Mouse (Mus musculus): ENCODE results near the gene Git2. TPM values are rescaled to one million over a fixed set of nuclear protein-coding genes. Genes with fewer than 3 reads are reported as not detected.
A peak's percentile ranks its signal among the peaks of the same experiment; 100 is the strongest.

Git2 gene
- polyA plus RNA-seq, 1 experiment from 2014 or later = 40.1 TPM

DNA sequence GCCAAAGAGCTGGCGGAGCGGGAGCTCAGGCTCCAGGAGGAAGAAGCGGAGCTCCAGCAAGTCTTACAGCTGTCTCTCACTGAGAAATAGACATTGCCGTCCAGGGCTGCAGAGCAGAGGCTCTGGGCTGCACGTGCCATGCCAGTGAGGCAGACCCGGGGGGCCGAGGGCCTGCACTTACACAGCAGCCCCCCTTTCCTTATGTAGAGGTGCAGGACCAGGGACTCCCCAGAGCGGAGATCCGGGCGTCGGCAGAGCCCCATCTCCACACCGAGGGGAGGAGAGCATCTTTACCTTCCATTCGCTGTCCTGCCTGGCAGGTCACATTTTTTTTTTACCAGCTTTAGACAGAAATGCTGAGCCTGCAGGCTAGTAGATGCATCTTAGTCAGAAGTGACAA lies 29.0 kb upstream of the Git2 start:
- H3K4me3 ChIP-seq (ENCODE audit: low read depth, low read length) = no peak overlapping the region
- H3K4me2 ChIP-seq (ENCODE audit: low read depth, low read length) = no peak overlapping the region
- H3K9me3 ChIP-seq (ENCODE audit: control insufficient read depth, low read length) = no peaks in the 10 kb centered on the region
- H3K4me1 ChIP-seq (ENCODE audit: control insufficient read depth, insufficient read depth, low read length) = no peaks in the 10 kb centered on the region; the same call in 1 of the 2 replicates
- H3K9ac ChIP-seq (ENCODE audit: low read depth, low read length) = no peak overlapping the region
- no peak for DNase-seq (ENCODE audit: low spot score)
- H3K36me3 ChIP-seq (ENCODE audit: control insufficient read depth, insufficient read depth, low read length) = peaks cover 77% of the 10 kb centered on the region
- no peak overlapping the region for H3K27ac ChIP-seq (replicated peaks; ENCODE audit: low read depth, low read length)
- H3K27me3 ChIP-seq (replicated peaks; ENCODE audit: control insufficient read depth, insufficient read depth, low read length) = no peaks in the 10 kb centered on the region
- 89% methylated on average over 13 of the region's 13 CpGs for WGBS
- no peak for ATAC-seq (ENCODE audit: low read depth)

DNA sequence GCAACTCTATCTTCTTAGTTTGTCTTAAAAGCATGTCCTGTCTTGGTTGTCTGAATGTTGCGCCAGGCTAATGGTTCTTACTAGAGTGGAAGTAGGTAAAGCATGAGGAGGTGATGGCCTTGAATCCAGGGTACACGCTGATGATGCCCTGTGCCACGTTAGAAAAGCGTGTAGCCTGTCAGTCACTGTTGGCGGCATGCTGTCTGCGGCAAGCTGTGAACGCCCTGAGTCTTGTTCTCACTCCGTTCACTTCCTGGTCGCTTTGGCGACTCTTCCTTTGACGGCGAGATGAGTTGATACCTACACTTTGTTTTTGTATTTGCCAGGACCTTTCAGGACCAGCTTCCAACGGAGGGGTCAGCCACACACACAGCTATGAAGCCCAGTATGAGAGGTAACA lies 27.9 kb upstream of the Git2 start:
- H3K27me3 ChIP-seq (replicated peaks; ENCODE audit: control insufficient read depth, insufficient read depth, low read length) = no peaks in the 10 kb centered on the region
- H3K4me1 ChIP-seq (ENCODE audit: control insufficient read depth, insufficient read depth, low read length) = no peaks in the 10 kb centered on the region; the same call in 1 of the 2 replicates
- DNase-seq (ENCODE audit: low spot score) (no peak), ATAC-seq (ENCODE audit: low read depth) (no peak)
- 85% methylated on average over 13 of the region's 13 CpGs for WGBS
- no peak overlapping the region for H3K9ac ChIP-seq (ENCODE audit: low read depth, low read length)
- H3K27ac ChIP-seq (replicated peaks; ENCODE audit: low read depth, low read length) = no peak overlapping the region
- peaks cover 77% of the 10 kb centered on the region for H3K36me3 ChIP-seq (ENCODE audit: control insufficient read depth, insufficient read depth, low read length)
- H3K4me3 ChIP-seq (ENCODE audit: low read depth, low read length) = no peak overlapping the region
- H3K9me3 ChIP-seq (ENCODE audit: control insufficient read depth, low read length) = no peaks in the 10 kb centered on the region
- H3K4me2 ChIP-seq (ENCODE audit: low read depth, low read length) = no peak overlapping the region

DNA sequence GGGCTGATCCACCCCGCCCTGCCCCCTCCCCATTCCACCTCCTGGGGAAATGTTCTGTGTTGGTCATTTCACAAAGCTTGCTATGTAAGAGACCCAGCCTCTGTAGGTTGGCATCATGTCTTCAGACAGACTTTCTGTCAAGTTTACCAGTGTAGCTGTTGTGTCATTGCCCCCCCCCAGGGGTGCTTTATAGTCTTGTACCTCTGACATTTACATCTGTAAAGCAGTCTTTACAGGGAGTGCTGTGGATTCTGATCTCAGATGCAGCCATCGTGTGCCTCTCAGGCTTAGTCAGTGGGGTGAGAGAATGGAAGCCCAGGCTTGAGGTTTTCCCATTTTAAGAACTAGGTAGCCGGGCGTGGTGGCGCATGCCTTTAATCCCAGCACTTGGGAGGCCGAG lies 26.5 kb upstream of the Git2 start:
- ATAC-seq (ENCODE audit: low read depth) (no peak), DNase-seq (ENCODE audit: low spot score) (no peak)
- H3K4me1 ChIP-seq (ENCODE audit: control insufficient read depth, insufficient read depth, low read length) = no peaks in the 10 kb centered on the region
- H3K27ac ChIP-seq (replicated peaks; ENCODE audit: low read depth, low read length) = no peak overlapping the region
- H3K36me3 ChIP-seq (ENCODE audit: control insufficient read depth, insufficient read depth, low read length) = peaks cover 79% of the 10 kb centered on the region
- H3K27me3 ChIP-seq (replicated peaks; ENCODE audit: control insufficient read depth, insufficient read depth, low read length) = no peaks in the 10 kb centered on the region
- H3K4me2 ChIP-seq (ENCODE audit: low read depth, low read length) = no peak overlapping the region
- H3K9me3 ChIP-seq (ENCODE audit: control insufficient read depth, low read length) = no peaks in the 10 kb centered on the region
- H3K4me3 ChIP-seq (ENCODE audit: low read depth, low read length) = no peak overlapping the region
- WGBS = 87% methylated on average over 6 of the region's 6 CpGs
- H3K9ac ChIP-seq (ENCODE audit: low read depth, low read length) = no peak overlapping the region

DNA sequence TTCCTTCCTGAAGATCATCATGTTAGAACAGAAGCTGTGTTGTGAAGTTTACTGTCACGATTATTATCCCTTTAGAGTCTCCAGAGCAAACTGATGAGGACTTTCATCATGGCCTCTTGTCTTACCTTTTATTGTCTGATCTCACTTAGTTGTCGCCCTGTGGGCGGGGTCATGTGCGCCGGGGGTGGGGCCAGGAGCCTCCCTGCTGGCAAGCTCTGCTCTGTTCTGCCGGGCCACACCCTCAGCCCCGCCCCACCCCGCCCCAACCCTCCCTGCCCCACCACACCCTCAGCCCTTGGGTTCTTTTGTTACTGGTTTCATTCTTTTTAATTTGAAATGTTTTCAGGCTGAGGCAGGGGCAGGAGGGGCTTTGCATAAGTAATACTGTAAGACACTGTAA lies 25.7 kb upstream of the Git2 start:
- H3K27me3 ChIP-seq (replicated peaks; ENCODE audit: control insufficient read depth, insufficient read depth, low read length) = no peaks in the 10 kb centered on the region
- peaks cover 79% of the 10 kb centered on the region for H3K36me3 ChIP-seq (ENCODE audit: control insufficient read depth, insufficient read depth, low read length)
- H3K27ac ChIP-seq (replicated peaks; ENCODE audit: low read depth, low read length) = no peak overlapping the region
- no peak overlapping the region for H3K4me3 ChIP-seq (ENCODE audit: low read depth, low read length)
- H3K9me3 ChIP-seq (ENCODE audit: control insufficient read depth, low read length) = no peaks in the 10 kb centered on the region
- H3K4me2 ChIP-seq (ENCODE audit: low read depth, low read length) = no peak overlapping the region
- no peak overlapping the region for H3K9ac ChIP-seq (ENCODE audit: low read depth, low read length)
- ATAC-seq (ENCODE audit: low read depth) (no peak), DNase-seq (ENCODE audit: low spot score) (peak; percentile 43)
- 21% methylated on average over 8 of the region's 8 CpGs for WGBS
- H3K4me1 ChIP-seq (ENCODE audit: control insufficient read depth, insufficient read depth, low read length) = peaks cover 5% of the 10 kb centered on the region

DNA sequence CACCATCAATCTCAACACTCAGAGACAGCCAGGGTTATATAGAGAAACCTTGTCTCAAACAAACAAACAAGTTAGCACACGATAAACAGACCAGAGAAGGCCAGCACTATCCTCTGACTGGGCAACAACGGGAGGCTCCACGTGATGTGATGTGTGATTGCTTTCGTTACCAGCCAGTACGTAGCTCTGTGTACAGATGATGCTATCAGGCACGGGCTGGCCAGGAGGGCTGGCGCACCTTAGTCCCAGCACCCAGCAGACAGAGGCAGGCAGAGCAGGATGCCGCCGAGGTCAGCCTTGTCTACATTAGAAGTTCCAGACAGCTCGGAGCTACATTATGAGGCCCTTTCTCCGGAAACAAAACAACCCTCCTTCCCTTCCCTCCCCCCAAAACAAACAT lies 24.5 kb upstream of the Git2 start:
- Histone ChIP-seq H3K9me3 (ENCODE audit: control insufficient read depth, low read length) (no peaks in the 10 kb centered on the region), H3K9ac (ENCODE audit: low read depth, low read length) (no peak overlapping the region), H3K27me3 (replicated peaks; ENCODE audit: control insufficient read depth, insufficient read depth, low read length) (no peaks in the 10 kb centered on the region), H3K4me3 (ENCODE audit: low read depth, low read length) (no peak overlapping the region), H3K4me1 (ENCODE audit: control insufficient read depth, insufficient read depth, low read length) (peaks cover 9% of the 10 kb centered on the region), H3K4me2 (ENCODE audit: low read depth, low read length) (no peak overlapping the region), H3K27ac (replicated peaks; ENCODE audit: low read depth, low read length) (no peak overlapping the region), H3K36me3 (ENCODE audit: control insufficient read depth, insufficient read depth, low read length) (peaks cover 72% of the 10 kb centered on the region)
- 87% methylated on average over 11 of the region's 11 CpGs for WGBS
- DNase-seq (ENCODE audit: low spot score) (no peak), ATAC-seq (ENCODE audit: low read depth) (no peak)

DNA sequence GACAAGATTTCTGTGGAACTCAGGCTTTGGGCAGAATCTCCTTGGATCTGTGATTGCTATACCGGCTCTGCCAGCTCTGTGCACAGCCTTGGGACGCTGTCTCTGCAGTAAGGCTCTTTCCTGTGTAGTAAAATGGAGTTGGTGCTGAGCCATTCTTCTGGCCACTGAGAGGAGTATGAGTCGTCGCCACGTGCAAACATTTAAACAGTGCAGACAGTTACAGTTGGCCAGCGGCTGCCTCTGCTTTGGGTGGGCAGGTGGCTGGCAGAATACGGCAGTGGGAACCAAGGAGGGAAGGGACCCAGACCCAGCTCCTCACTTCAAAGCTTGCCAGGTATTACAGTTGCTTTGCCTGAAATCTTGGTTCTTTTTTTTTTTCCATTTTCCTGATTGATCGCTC lies 21.9 kb upstream of the Git2 start:
- no peak overlapping the region for H3K4me3 ChIP-seq (ENCODE audit: low read depth, low read length)
- no peak for ATAC-seq (ENCODE audit: low read depth)
- H3K9me3 ChIP-seq (ENCODE audit: control insufficient read depth, low read length) = no peaks in the 10 kb centered on the region
- H3K27me3 ChIP-seq (replicated peaks; ENCODE audit: control insufficient read depth, insufficient read depth, low read length) = no peaks in the 10 kb centered on the region
- H3K4me1 ChIP-seq (ENCODE audit: control insufficient read depth, insufficient read depth, low read length) = peaks cover 9% of the 10 kb centered on the region
- H3K4me2 ChIP-seq (ENCODE audit: low read depth, low read length) = peak overlapping the region; percentile 68
- H3K9ac ChIP-seq (ENCODE audit: low read depth, low read length) = no peak overlapping the region
- no peak for DNase-seq (ENCODE audit: low spot score)
- H3K27ac ChIP-seq (replicated peaks; ENCODE audit: low read depth, low read length) = no peak overlapping the region
- peaks cover 63% of the 10 kb centered on the region for H3K36me3 ChIP-seq (ENCODE audit: control insufficient read depth, insufficient read depth, low read length)
- WGBS = 88% methylated on average over 8 of the region's 8 CpGs

DNA sequence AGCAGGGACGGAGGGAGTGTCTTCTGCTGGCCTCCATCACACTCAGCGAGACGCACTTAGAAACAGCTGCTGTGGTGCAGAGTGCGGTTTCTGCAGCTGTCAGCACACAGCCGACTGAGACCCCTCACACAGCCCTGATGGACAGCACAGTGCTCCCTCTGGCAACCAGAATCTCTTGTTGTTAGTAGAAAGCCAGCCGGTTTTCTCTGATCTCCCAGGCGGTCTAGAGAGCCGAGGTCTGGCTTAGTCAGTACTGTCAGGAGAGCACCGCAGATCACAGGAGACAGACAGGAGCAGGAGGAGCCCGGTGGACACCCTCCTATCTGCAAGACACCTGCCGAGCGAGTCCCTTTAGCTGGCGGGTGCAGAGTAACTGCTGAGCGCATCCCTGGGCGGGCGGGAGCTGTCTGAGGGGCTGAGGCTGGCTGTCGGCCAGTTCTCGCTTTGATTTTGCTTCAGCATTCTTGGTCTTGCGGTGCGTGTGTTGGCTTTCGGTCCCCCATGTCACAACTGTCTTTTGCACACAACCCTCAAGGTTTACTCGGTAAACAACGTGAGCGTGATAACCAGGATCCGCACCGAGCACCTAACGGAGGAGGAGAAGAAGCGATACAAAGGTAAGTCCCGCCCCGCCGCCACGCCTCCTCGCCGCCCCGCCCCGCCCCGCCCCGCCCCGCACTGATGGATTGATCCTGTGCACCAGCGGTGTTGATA lies 21.1 kb upstream of the Git2 start:
- ATAC-seq (ENCODE audit: low read depth) (peak; percentile 88), DNase-seq (ENCODE audit: low spot score) (peak; percentile 89)
- H3K27ac ChIP-seq (replicated peaks; ENCODE audit: low read depth, low read length) = peak overlapping the region; percentile 48; the same call in 1 of the 2 replicates
- H3K4me1 ChIP-seq (ENCODE audit: control insufficient read depth, insufficient read depth, low read length) = peaks cover 9% of the 10 kb centered on the region
- peak overlapping the region; percentile 39 for H3K4me3 ChIP-seq (ENCODE audit: low read depth, low read length)
- peak overlapping the region; percentile 40; the same call in 1 of the 2 replicates for H3K9ac ChIP-seq (ENCODE audit: low read depth, low read length)
- H3K36me3 ChIP-seq (ENCODE audit: control insufficient read depth, insufficient read depth, low read length) = peaks cover 68% of the 10 kb centered on the region
- H3K27me3 ChIP-seq (replicated peaks; ENCODE audit: control insufficient read depth, insufficient read depth, low read length) = no peaks in the 10 kb centered on the region
- H3K9me3 ChIP-seq (ENCODE audit: control insufficient read depth, low read length) = no peaks in the 10 kb centered on the region
- 10% methylated on average over 40 of the region's 40 CpGs for WGBS
- H3K4me2 ChIP-seq (ENCODE audit: low read depth, low read length) = peak overlapping the region; percentile 68

DNA sequence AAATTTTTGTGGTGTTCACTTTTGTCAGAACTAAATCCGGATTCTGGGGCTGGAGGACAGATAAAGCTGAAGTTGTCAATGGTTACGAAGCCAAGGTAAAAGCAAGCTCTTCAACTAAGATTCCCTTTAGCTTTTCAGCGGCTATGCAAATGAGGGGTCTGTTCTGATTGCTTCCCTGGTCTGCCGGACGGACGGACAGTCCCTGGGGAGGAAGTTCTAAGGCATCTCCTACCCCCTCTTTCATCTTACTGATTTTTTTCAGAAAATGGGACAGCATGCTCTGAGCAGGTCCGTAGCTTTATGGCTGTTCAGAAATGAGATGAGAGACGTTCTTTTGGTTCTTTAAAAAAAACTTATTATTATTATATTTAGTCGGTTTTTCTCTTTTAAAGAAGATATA lies 20.3 kb upstream of the Git2 start:
- Histone ChIP-seq H3K9ac (ENCODE audit: low read depth, low read length) (no peak overlapping the region), H3K27me3 (replicated peaks; ENCODE audit: control insufficient read depth, insufficient read depth, low read length) (no peaks in the 10 kb centered on the region), H3K9me3 (ENCODE audit: control insufficient read depth, low read length) (no peaks in the 10 kb centered on the region), H3K4me2 (ENCODE audit: low read depth, low read length) (no peak overlapping the region), H3K36me3 (ENCODE audit: control insufficient read depth, insufficient read depth, low read length) (peaks cover 70% of the 10 kb centered on the region), H3K4me1 (ENCODE audit: control insufficient read depth, insufficient read depth, low read length) (peaks cover 9% of the 10 kb centered on the region), H3K27ac (replicated peaks; ENCODE audit: low read depth, low read length) (no peak overlapping the region), H3K4me3 (ENCODE audit: low read depth, low read length) (no peak overlapping the region)
- 61% methylated on average over 9 of the region's 9 CpGs for WGBS
- ATAC-seq (ENCODE audit: low read depth) = no peak
- DNase-seq (ENCODE audit: low spot score) = no peak

DNA sequence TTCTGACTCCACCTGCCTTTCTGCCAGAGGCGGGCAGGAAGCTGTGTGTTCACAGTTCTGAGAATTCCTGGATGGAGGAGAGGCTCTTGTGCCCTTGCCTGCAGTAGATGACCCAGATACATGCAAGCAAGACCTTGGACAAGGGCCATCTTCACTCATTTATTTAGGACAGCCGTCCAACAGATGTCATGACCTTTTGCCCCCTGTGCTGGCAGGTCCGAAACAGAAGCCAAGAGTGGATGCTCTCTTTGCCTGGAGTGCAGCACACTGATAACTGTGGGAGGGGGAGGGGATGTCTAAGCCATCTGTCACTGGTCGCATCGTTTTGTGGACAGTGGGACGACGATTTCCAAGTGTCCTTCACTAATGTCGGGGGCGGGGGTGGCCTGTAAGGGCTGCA lies 19.9 kb upstream of the Git2 start:
- peaks cover 65% of the 10 kb centered on the region for H3K36me3 ChIP-seq (ENCODE audit: control insufficient read depth, insufficient read depth, low read length)
- DNase-seq (ENCODE audit: low spot score) (no peak), ATAC-seq (ENCODE audit: low read depth) (no peak)
- no peaks in the 10 kb centered on the region for H3K9me3 ChIP-seq (ENCODE audit: control insufficient read depth, low read length)
- H3K27ac ChIP-seq (replicated peaks; ENCODE audit: low read depth, low read length) = no peak overlapping the region
- H3K4me1 ChIP-seq (ENCODE audit: control insufficient read depth, insufficient read depth, low read length) = peaks cover 9% of the 10 kb centered on the region
- no peak overlapping the region for H3K4me2 ChIP-seq (ENCODE audit: low read depth, low read length)
- H3K9ac ChIP-seq (ENCODE audit: low read depth, low read length) = no peak overlapping the region
- 55% methylated on average over 9 of the region's 9 CpGs for WGBS
- no peak overlapping the region for H3K4me3 ChIP-seq (ENCODE audit: low read depth, low read length)
- no peaks in the 10 kb centered on the region for H3K27me3 ChIP-seq (replicated peaks; ENCODE audit: control insufficient read depth, insufficient read depth, low read length)

All from embryonic facial prominence, embryonic 14.5 days (tissue).